Mouse (Mus musculus): ENCODE results near the gene Tfe3. TPM values are rescaled to one million over a fixed set of nuclear protein-coding genes. Genes with fewer than 3 reads are reported as not detected.
"Not testable (repeated sequence)": the region's sequence is repeated elsewhere in the genome, so short reads cannot be mapped to it uniquely, and the experiment has no call there.

Tfe3 gene
- 10 to 100 TPM; 41.9 to 56.9 TPM for total RNA-seq (2021)
- long read RNA-seq, experiment 1, transcript Tfe3-201 (10 exons, 3,277 nt), result major isoform, 20 of 44 reads
- long read RNA-seq, experiment 1, transcript Tfe3-206 (10 exons, 3,239 nt), result minor isoform, 6 of 44 reads
- long read RNA-seq, experiment 1, transcript Tfe3-202 (9 exons, 3,163 nt), result minor isoform, 6 of 44 reads
- long read RNA-seq, experiment 1, partial matches to known transcripts, result 5 of 44 reads
- long read RNA-seq, experiment 1, other reads (novel, unspliced or antisense), result 5 of 44 reads
- long read RNA-seq, experiment 2, transcript Tfe3-201 (10 exons, 3,277 nt), result major isoform, 8 of 25 reads
- long read RNA-seq, experiment 2, partial matches to known transcripts, result 11 of 25 reads
- long read RNA-seq, experiment 2, other reads (novel, unspliced or antisense), result 1 of 25 reads

GRCm38 (mm10) chrX:7762137-7762920, at the start of gene Tfe3:
Tfe3 (plus strand) TSS chrX:7762560.
- DNase-seq (ENCODE audit: low spot score in 2 of 2), result peak; percentile 73 to 74

DNA sequence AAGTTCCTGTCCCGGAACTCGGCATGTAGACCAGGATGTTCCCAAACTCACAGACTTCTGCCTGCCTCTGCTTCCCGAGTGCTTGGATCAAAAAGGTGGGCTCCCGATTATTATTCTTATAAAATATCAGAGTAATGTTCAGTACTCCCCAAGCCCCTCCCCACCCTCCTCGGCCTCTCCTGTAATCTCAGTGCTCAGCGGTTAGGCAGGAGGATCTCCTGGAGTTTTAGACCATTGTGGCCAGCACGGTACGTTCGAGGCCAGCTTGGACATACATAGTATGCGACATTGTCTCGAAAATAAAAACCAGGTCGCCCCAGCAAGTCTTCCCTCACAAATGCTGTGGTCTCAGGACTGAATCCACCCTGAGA, 48.6 kb upstream of the Tfe3 start:
- DNase-seq (ENCODE audit: low spot score in 2 of 2), result not testable (repeated sequence)

DNA sequence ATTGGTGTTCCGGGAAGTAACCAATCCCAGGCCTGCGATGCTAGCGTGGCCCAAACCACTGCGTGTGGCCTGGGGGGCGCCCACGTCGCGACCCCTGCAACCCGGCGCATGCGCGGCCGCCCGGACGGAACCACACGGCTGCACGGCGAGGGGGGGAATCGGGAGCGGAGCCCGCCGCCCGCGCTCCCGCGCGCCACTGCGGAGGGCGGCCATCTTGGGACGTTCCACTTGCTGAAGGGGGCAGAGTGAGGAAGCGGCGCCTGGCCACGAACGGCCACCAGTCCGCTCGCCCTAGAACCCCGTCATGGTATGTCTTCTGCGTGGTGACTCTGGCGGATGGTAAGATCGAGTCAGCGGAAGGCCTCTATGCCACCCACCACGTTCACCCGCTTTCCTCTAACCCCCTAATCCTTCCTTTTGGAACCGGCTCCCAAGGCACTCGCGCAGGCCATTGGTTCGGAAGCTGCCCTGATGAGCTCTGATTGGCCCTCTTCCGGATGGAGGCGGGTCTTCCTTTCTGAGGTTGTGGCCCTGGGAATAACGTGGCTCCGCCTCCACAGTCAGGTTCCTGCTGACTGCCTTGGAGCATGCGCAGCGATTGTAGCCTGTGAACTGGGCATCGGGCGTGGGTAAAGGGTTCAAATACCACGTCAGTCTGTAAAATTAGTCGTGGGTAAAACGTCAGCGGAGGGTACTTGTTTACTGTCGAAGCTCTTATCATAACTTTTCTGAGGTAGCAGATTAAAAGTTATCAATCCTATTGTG, 48.0 kb upstream of the Tfe3 start, which contains the start of gene Wdr45:
Gene Wdr45, plus strand, starts transcription at position 199 of the 765 bp plus-strand sequence.
- peak; percentile 63 to 76 for DNase-seq (ENCODE audit: low spot score in 2 of 2)

GRCm38 (mm10) chrX:7716058-7716457, 46.3 kb upstream of the Tfe3 start:
- DNase-seq (ENCODE audit: low spot score in 2 of 2), result not testable (repeated sequence)

DNA sequence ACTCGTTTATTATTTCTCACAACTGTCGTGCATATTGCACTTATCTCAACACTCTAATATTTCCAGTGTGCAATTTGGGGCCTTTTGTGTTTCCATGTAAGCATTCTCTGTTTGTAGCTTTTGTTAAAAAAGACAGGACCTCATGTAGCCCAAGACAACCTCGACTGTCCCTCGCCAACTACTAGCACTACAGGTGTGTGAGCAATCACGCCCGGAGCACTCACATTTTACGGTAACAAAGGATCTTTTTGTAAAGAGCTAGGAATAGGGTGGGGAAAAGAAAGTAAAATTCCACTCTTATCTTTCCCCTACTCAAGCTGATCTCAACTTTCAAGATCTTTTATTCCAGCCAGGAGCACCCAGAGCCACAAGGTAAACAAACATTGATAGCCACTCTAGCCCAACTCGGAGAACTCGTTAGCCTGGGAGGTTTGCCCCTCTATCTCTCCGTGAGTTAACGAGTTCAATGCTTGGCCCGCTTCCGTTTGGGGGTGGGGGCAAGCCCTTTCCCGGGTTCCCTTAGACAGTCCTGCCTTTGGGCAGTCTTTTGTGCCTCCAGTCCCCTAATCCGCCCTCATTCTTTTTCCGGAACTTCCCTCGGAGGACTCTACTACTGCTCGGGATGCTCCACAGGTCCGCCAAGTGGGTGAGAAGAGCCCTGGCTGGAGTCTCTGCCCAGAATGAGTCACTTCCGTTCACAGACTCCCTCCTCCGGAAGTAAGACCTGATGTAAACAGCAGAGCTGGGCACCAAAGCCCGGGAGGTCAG, 40.7 kb upstream of the Tfe3 start, which contains the start of gene Gm45208:
Gene Gm45208, plus strand, starts transcription at position 732 of the 768 bp plus-strand sequence.
- peak in 1 of 2 experiments; percentile 52 for DNase-seq (ENCODE audit: low spot score in 2 of 2)

DNA sequence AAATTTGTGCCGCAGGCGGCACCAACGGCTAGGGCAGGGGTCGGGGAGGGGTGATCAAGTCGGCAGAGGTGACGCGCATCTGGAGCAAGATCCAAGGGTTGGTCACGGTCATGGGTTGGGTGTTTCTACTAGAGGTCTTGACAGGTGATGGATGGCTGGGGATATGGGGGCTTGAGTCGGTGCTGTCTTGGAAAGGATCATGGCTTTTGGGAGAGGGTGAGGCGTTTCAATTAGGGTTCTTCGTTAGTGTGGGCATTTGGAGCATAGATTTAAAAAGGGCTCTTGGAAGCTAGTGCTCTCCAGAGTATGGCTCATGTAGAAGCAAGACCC, 40.1 kb upstream of the Tfe3 start:
- peak in 1 of 2 experiments; percentile 40 for DNase-seq (ENCODE audit: low spot score in 2 of 2)

DNA sequence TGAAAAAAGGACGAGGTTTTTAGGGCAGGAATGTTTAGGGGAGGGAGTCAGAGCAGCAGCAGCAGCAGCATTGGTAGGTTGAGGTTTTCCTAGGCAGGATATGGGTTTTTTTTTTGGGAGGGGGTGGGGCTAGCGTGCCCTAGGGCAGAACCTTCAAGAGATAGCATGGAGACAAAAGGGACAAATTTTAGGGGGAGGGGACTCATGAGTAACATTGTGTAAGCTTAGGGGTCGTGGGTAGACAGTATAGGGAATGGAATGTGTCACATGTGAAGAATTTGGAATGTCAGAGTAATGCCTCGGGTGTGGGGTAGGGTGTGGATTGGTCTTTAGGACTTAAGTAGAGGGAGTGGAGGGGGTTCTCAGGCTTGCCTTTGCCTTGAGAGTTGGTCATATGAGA, 39.7 kb upstream of the Tfe3 start:
- no peak for DNase-seq (ENCODE audit: low spot score in 2 of 2)

GRCm38 (mm10) chrX:7724135-7724534, 38.2 kb upstream of the Tfe3 start:
- no peak for DNase-seq (ENCODE audit: low spot score in 2 of 2)

GRCm38 (mm10) chrX:7725841-7726240, 36.5 kb upstream of the Tfe3 start:
- DNase-seq (ENCODE audit: low spot score in 2 of 2), result no peak

- DNase-seq (ENCODE audit: low spot score in 2 of 2), result no peak
These were observed 35.2 kb upstream of the Tfe3 start for GRCm38 (mm10) chrX:7727176-7727575.

DNA sequence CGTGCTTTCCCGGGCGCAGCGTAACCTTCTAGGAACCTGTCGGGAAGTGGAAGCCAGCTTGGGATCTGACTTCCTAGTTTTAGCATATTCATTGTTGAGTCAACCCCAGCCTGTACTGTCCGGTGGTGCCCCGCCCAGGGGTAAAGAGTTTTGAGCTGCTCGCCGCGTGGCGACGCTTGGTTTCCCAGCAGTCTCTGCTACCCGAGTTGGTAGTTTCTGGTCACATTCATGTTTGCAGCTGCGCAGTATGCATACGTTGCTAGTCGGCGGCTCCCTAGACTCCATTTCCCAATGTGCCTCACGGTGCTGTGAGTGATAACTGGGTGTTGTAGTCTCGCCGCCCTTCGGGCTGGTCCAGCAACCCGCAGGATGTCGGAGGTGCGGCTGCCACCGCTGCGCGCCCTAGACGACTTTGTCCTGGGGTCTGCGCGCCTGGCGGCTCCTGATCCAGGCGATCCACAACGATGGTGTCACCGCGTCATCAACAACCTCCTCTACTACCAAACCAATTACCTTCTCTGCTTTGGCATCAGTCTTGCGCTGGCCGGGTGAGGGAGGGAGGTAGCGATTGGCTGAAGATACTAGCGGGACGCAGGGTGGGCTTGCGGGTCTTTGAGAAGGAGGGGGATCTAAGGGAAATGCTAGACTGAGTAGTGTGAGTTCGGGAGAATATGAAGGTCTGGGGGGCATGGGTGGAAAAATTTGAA, 34.0 kb upstream of the Tfe3 start, which contains the start of gene Praf2:
Gene Praf2, plus strand, starts transcription at position 225 of the 707 bp plus-strand sequence.
- peak; percentile 51 to 58 for DNase-seq (ENCODE audit: low spot score in 2 of 2)

DNA sequence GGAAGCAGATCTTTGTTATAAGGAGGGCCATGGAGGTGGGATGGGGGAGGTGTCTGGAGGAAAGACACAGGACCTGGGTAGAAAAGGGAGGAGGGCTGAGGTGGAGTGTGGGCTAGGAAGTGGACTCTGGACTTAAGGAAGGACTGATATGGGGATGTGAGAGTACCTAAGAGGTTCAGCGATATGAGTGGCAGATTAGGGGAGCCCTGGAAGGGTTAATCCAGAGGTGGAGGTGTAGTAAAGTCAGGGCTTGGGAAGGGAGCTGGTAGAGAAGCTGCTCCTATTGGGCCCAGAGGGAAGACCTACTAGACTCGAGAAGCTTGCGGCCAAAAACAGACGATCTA, 33.5 kb upstream of the Tfe3 start:
- DNase-seq (ENCODE audit: low spot score in 2 of 2), result no peak

DNA sequence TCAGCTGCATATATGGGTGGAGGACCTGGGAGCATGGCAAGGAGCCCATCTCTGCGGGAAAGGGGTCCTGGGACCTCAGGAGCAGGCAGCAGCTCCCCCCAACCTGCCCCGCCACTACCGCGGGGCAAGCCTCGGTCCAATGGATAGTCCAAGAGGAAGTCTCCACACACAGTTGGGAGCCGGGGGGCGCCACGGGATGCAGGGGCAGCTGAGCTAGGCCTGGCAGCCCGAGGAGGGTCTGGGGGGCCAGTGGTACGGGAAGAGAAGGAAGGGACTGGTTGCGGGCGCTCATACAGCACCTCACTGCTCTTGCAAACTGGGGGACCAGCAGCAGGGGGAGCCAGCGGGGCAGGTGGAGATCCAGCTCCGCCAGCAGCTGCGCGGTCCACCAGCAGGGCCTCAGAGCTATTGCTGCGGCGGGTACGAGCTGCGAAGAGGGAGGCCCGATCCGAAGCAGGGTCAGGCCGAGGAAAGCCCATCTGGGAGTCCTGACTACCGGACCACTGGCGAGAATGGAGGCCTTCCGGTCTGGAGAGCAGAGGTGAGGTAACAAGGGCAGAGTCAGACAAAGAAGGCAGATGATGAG, 28.7 kb upstream of the Tfe3 start:
- DNase-seq (ENCODE audit: low spot score in 2 of 2), result peak; percentile 46 to 65

- no peak for DNase-seq (ENCODE audit: low spot score in 2 of 2)
These were observed 22.9 kb upstream of the Tfe3 start for GRCm38 (mm10) chrX:7739336-7740081.

DNA sequence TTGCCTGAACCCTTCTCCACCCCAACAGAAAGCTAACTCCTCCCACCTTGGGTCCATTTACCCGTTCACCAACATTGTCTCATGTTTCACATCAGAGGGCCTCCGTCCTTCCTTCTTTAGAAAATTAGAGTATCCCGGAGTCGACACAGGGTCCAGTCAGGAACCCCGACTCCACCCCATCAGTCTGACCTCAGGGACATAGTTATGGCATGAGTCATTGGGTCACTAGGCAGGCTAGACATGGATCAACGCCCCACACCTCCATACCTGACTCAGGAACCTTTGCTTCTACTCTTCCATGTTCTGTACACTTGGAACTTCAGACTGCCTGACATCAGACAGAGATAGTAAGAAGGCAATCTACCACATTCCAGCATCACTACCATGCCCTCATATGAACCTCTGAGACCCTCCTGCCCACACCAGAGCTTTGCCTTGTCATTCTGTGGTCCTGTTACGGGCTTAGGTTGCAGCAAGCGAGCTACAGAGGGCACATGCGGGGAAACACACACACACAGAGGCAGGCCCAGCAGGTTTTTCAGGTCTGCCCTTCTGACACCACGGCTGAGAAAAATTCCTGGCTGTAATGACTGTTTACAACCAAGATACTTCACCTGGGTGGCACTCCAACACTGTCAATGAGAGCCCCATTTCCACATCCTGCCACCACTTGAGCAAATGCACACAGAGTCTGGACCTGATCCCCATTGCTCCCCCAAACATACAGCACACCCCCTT, 22.1 kb upstream of the Tfe3 start:
- DNase-seq (ENCODE audit: low spot score in 2 of 2), result no peak

GRCm38 (mm10) chrX:7741103-7741502, 21.3 kb upstream of the Tfe3 start:
- no peak for DNase-seq (ENCODE audit: low spot score in 2 of 2)

DNA sequence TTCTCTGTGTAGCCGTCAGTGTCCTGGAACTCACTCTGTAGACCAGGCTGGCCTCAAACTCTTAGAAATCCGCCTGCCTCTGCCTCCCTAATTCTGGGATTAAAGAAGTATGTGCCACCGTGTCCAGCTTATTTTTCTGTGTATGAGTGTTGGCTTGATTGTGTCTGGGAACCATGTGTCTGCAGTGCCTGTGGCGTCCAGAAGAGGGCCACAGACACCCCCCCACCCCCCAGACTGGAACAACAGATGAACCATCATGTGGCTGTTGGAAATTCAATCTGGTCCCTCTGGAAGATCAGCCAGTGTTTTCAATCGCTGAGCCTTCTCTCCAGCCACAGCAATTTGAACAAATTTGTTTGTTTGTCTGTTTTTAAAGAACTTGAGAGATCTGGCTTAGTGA, 18.9 kb upstream of the Tfe3 start:
- no peak for DNase-seq (ENCODE audit: low spot score in 2 of 2)

GRCm38 (mm10) chrX:7744940-7745339, 17.4 kb upstream of the Tfe3 start:
- no peak for DNase-seq (ENCODE audit: low spot score in 2 of 2)

Measured in adrenal gland, adult 18-20 months (tissue).